Mouse (Mus musculus) testis, adult 2 months (tissue): Measurements from ENCODE around the gene Mlxipl. TPM values are rescaled to one million over a fixed set of nuclear protein-coding genes. Genes with fewer than 3 reads are reported as not detected.

Experiments used
- H3K27ac ChIP-seq: fragments of 200-500 bp; 2 replicates; pipeline ENCODE4 v1.5.1; 2012; ENCODE audit warnings: low read depth, low read length; ENCODE audit not compliant: control insufficient read depth, insufficient read depth
- H3K27me3 ChIP-seq: fragments of 200-500 bp; 2 replicates; pipeline ENCODE4 v1.6.1; 2012; ENCODE audit warnings: mild to moderate bottlenecking, low read length, moderate library complexity; ENCODE audit not compliant: control insufficient read depth, insufficient read depth
- H3K36me3 ChIP-seq: fragments of 200-500 bp; 2 replicates; pipeline ENCODE4 v1.6.1; 2012; ENCODE audit warnings: mild to moderate bottlenecking, low read length; ENCODE audit not compliant: control insufficient read depth, insufficient read depth
- H3K4me1 ChIP-seq: fragments of 200-500 bp; 2 replicates; pipeline ENCODE4 v1.6.1; 2012; ENCODE audit warnings: low read length; ENCODE audit not compliant: control insufficient read depth, insufficient read depth
- H3K4me3 ChIP-seq: fragments of 200-500 bp; 2 replicates; pipeline ENCODE4 v1.5.1; 2012; ENCODE audit warnings: low read depth, mild to moderate bottlenecking, low read length, moderate library complexity, mixed read lengths; ENCODE audit not compliant: control insufficient read depth
- CTCF ChIP-seq: fragments of 200-500 bp; IDR thresholded peaks from 2 replicates; pipeline ENCODE4 v1.5.1; 2012; ENCODE audit warnings: low read depth, mild to moderate bottlenecking, inconsistent platforms, low read length, moderate library complexity; ENCODE audit not compliant: control insufficient read depth, insufficient read depth, insufficient replicate concordance
- POLR2A ChIP-seq: fragments of 200-500 bp; IDR thresholded peaks from 2 replicates; pipeline ENCODE4 v1.6.1; 2012; ENCODE audit warnings: low read depth, mild to moderate bottlenecking, inconsistent platforms, low read length, moderate library complexity; ENCODE audit not compliant: control insufficient read depth
- polyA plus RNA-seq: library from polyadenylated mRNA; depleted of rRNA; stranded (reverse); fragments of >200 nt; gene quantifications from 2 replicates; pipeline ENCODE4 v1.2.3, GENCODE M21; 2012

Mlxipl gene
- polyA plus RNA-seq, 1 experiment = 19.6 TPM

GRCm38 (mm10) chr5:135175086-135175485 is 85.4 kb downstream of the Mlxipl start:
- H3K4me3 ChIP-seq = no peak overlapping the region
- no peak overlapping the region for H3K27ac ChIP-seq
- TF ChIP-seq CTCF = no peak
- TF ChIP-seq POLR2A = no peak
- H3K4me1 ChIP-seq = no peaks in the 10 kb centered on the region
- H3K27me3 ChIP-seq = no peaks in the 10 kb centered on the region
- H3K36me3 ChIP-seq = peaks cover 1% of the 10 kb centered on the region

GRCm38 (mm10) chr5:135178523-135178922 is 88.8 kb downstream of the Mlxipl start:
- Histone ChIP-seq H3K36me3 (peaks cover 2% of the 10 kb centered on the region), H3K4me3 (no peak overlapping the region), H3K4me1 (peaks cover 2% of the 10 kb centered on the region; the same call in 1 of the 2 replicates), H3K27me3 (no peaks in the 10 kb centered on the region), H3K27ac (no peak overlapping the region)
- TF ChIP-seq POLR2A (no peak), CTCF (no peak)

- H3K4me3 ChIP-seq = no peak overlapping the region
- peaks cover 3% of the 10 kb centered on the region; the same call in 1 of the 2 replicates for H3K4me1 ChIP-seq
- peaks cover 2% of the 10 kb centered on the region for H3K36me3 ChIP-seq
These were observed 89.3 kb downstream of the Mlxipl start for GRCm38 (mm10) chr5:135178996-135179395.

GRCm38 (mm10) chr5:135179616-135180015 is 89.9 kb downstream of the Mlxipl start:
- H3K27me3 ChIP-seq = no peaks in the 10 kb centered on the region
- TF ChIP-seq POLR2A (no peak), CTCF (no peak)
- no peak overlapping the region for H3K27ac ChIP-seq
- H3K4me3 ChIP-seq = no peak overlapping the region
- H3K36me3 ChIP-seq = peaks cover 2% of the 10 kb centered on the region
- peaks cover 3% of the 10 kb centered on the region; the same call in 1 of the 2 replicates for H3K4me1 ChIP-seq

More at GRCm38 (mm10) chr5:135178996-135179395, 89.3 kb downstream of the Mlxipl start:
- TF ChIP-seq POLR2A = no peak
- no peak for TF ChIP-seq CTCF
- Histone ChIP-seq H3K27me3 (no peaks in the 10 kb centered on the region), H3K27ac (no peak overlapping the region)

GRCm38 (mm10) chr5:135180796-135181195 is 91.1 kb downstream of the Mlxipl start:
- Histone ChIP-seq H3K4me1 (peaks cover 3% of the 10 kb centered on the region; the same call in 1 of the 2 replicates), H3K27ac (no peak overlapping the region), H3K4me3 (no peak overlapping the region), H3K27me3 (no peaks in the 10 kb centered on the region), H3K36me3 (peaks cover 2% of the 10 kb centered on the region)
- TF ChIP-seq POLR2A (no peak), CTCF (no peak)

GRCm38 (mm10) chr5:135181776-135182175 is 92.1 kb downstream of the Mlxipl start:
- Histone ChIP-seq H3K4me3 (no peak overlapping the region), H3K27me3 (no peaks in the 10 kb centered on the region), H3K27ac (no peak overlapping the region), H3K4me1 (peaks cover 5% of the 10 kb centered on the region), H3K36me3 (peaks cover 1% of the 10 kb centered on the region; the same call in 1 of the 2 replicates)
- no peak for TF ChIP-seq POLR2A
- TF ChIP-seq CTCF = no peak

GRCm38 (mm10) chr5:135183131-135183861 is 93.6 kb downstream of the Mlxipl start:
- Histone ChIP-seq H3K36me3 (peaks cover 1% of the 10 kb centered on the region; the same call in 1 of the 2 replicates), H3K27ac (no peak overlapping the region), H3K27me3 (no peaks in the 10 kb centered on the region), H3K4me3 (no peak overlapping the region), H3K4me1 (peaks cover 7% of the 10 kb centered on the region)
- TF ChIP-seq POLR2A (no peak), CTCF (no peak)
